Mouse (Mus musculus) inflammation-experienced regulatory T-cells, adult 16 weeks (primary cell): ENCODE data around the gene Hist1h2bf. TPM values are rescaled to one million over a fixed set of nuclear protein-coding genes. Genes with fewer than 3 reads are reported as not detected.

Source experiments
- polyA plus RNA-seq: library from polyadenylated mRNA; unstranded; fragments of 100-300 nt; shearing (Covaris generic); gene quantifications from one replicate; pipeline ENCODE4 v1.2.1, GENCODE M21; 2017

Hist1h2bf gene
- polyA plus RNA-seq, 1 experiment from 2014 or later = 1.3 TPM

Other genes with a start within 250 kb of the Hist1h2bf start
- 32.3 TPM for gene Zfp322a, start 205.0 kb downstream of the Hist1h2bf start, polyA plus RNA-seq
- 12.4 TPM for gene Abt1, start 150.3 kb downstream of the Hist1h2bf start, polyA plus RNA-seq
- not detected for gene Btn1a1, start 108.3 kb downstream of the Hist1h2bf start, polyA plus RNA-seq
- not detected for gene Btn2a2, start 85.3 kb downstream of the Hist1h2bf start, polyA plus RNA-seq
- 4.6 TPM for gene Hist1h4h, start 43.1 kb downstream of the Hist1h2bf start, polyA plus RNA-seq
- not detected for gene Hist1h2af, start 40.3 kb downstream of the Hist1h2bf start, polyA plus RNA-seq
- not detected for gene Hist1h3g, start 38.8 kb downstream of the Hist1h2bf start, polyA plus RNA-seq
- gene Hist1h2bh, start 30.8 kb downstream of the Hist1h2bf start, polyA plus RNA-seq = 0.29 TPM
- gene Hist1h3f, start 30.1 kb downstream of the Hist1h2bf start, polyA plus RNA-seq = 0.24 TPM
- gene Hist1h4f, start 22.5 kb downstream of the Hist1h2bf start, polyA plus RNA-seq = not detected
- 0.40 TPM for gene Hist1h1d, start 20.9 kb downstream of the Hist1h2bf start, polyA plus RNA-seq
- gene Hist1h3e, start 11.8 kb downstream of the Hist1h2bf start, polyA plus RNA-seq = 0.90 TPM
- 1.6 TPM for gene Hist1h2ae, start 3.0 kb downstream of the Hist1h2bf start, polyA plus RNA-seq
- 2.2 TPM for gene Hist1h2bg, start 2.8 kb downstream of the Hist1h2bf start, polyA plus RNA-seq
- not detected for gene Hist1h2ad, start 185 bp upstream of the Hist1h2bf start, polyA plus RNA-seq
- gene Hist1h3d, start 1.6 kb upstream of the Hist1h2bf start, polyA plus RNA-seq = not detected
- gene Hist1h4d, start 7.4 kb upstream of the Hist1h2bf start, polyA plus RNA-seq = 32.4 TPM
- 5.6 TPM for gene Hist1h2be, start 46.9 kb upstream of the Hist1h2bf start, polyA plus RNA-seq
- gene Hist1h1e, start 48.4 kb upstream of the Hist1h2bf start, polyA plus RNA-seq = 16.6 TPM
- gene Hist1h2ac, start 109.8 kb upstream of the Hist1h2bf start, polyA plus RNA-seq = 0.23 TPM
- 8.8 TPM for gene Hist1h2bc, start 110.0 kb upstream of the Hist1h2bf start, polyA plus RNA-seq
- not detected for gene Hist1h1t, start 121.6 kb upstream of the Hist1h2bf start, polyA plus RNA-seq
- gene Hist1h4c, start 124.3 kb upstream of the Hist1h2bf start, polyA plus RNA-seq = 2.7 TPM
- 2.8 TPM for gene Hfe, start 136.7 kb upstream of the Hist1h2bf start, polyA plus RNA-seq
- 17.4 TPM for gene Hist1h1c, start 164.6 kb upstream of the Hist1h2bf start, polyA plus RNA-seq
- gene Hist1h3c, start 171.4 kb upstream of the Hist1h2bf start, polyA plus RNA-seq = 0.50 TPM
- 2.5 TPM for gene Hist1h2bb, start 172.5 kb upstream of the Hist1h2bf start, polyA plus RNA-seq
- gene Hist1h2ab, start 176.9 kb upstream of the Hist1h2bf start, polyA plus RNA-seq = 0.79 TPM
- gene Hist1h3b, start 178.1 kb upstream of the Hist1h2bf start, polyA plus RNA-seq = not detected
- gene Hist1h4b, start 182.8 kb upstream of the Hist1h2bf start, polyA plus RNA-seq = 11.3 TPM
- not detected for gene Hist1h4a, start 187.0 kb upstream of the Hist1h2bf start, polyA plus RNA-seq
- 1.9 TPM for gene Hist1h3a, start 188.2 kb upstream of the Hist1h2bf start, polyA plus RNA-seq
- gene Hist1h1a, start 189.5 kb upstream of the Hist1h2bf start, polyA plus RNA-seq = 0.95 TPM
- not detected for gene Trim38, start 195.7 kb upstream of the Hist1h2bf start, polyA plus RNA-seq
- not detected for gene Slc17a2, start 232.8 kb upstream of the Hist1h2bf start, polyA plus RNA-seq